Mouse (Mus musculus) lung, postnatal 0 days (tissue): ENCODE measurements around the gene Slc25a21.

Experiments used
- CTCF ChIP-seq: IDR thresholded peaks from 2 replicates; pipeline ENCODE4 v1.5.1; 2016; ENCODE audit warnings: antibody characterized with exemption, mild to moderate bottlenecking
- EP300 ChIP-seq: IDR thresholded peaks from 2 replicates; pipeline ENCODE4 v1.6.1; 2016; ENCODE audit warnings: antibody characterized with exemption, mild to moderate bottlenecking, control low read depth

- TF ChIP-seq CTCF (no peak), EP300 (no peak)
These were observed 239.0 kb downstream of the Slc25a21 start for GRCm38 (mm10) chr12:56958244-56958643.
